8 mouse cellular contexts compared by ENCODE assay signal in the genomic region with DNA sequence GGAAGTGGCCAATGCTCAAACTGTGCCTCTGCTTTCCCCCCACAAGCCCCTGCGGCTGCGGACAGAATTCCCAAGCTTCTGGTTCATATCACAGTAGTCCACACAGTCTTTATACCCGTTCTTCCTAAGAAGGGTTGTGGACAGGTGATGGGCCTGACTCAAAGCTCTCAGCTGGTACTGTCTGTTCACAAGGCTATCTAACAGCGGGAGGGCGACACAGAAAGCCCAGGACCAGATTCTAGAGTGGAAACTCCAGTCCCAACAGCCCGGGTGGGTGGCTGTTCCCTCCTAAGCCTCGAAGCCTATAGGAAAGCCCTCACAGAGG. TPM values are rescaled to one million over a fixed set of nuclear protein-coding genes. Genes with fewer than 3 reads are reported as not detected.
DNase-seq lines count a peak whose midpoint lies in the region; ATAC-seq and TF ChIP-seq lines count a peak whose summit lies in the region.

No protein-coding gene starts in this region.

- no peak for DNase-seq in heart, postnatal 0 days (ENCODE audit: low spot score)
- no peak for DNase-seq in heart, adult 11 months
- no peak for DNase-seq in hindbrain, embryonic 11.5 days (ENCODE audit: low spot score)
- no peak for DNase-seq in embryo, embryonic 11 days
- DNase-seq in left cerebral cortex, postnatal 14 days (ENCODE audit: low spot score in 2 of 2), result no peak
- no peak for DNase-seq in gastrocnemius, postnatal 36 days

- no peak for TF ChIP-seq EP300 in heart, postnatal 0 days (IDR thresholded peaks at IDR 0.05; ENCODE audit: low read depth)

- no peak for ATAC-seq in heart, postnatal 0 days (ENCODE audit: insufficient read depth, low read depth)
- peak; percentile 15 for ATAC-seq in hindbrain, embryonic 11.5 days (ENCODE audit: low FRiP score)
- ATAC-seq in midbrain, embryonic 12.5 days (ENCODE audit: low FRiP score, low read depth), result peak; percentile 42; the same call in 1 of the 2 replicates

- peaks cover 35% of the 10 kb centered on the region for H3K4me1 ChIP-seq in heart, postnatal 0 days (ENCODE audit: control insufficient read depth, insufficient read depth)
- H3K4me1 ChIP-seq in bone marrow, adult 2 months (ENCODE audit: control insufficient read depth, insufficient read depth, low read length), result peaks cover 4% of the 10 kb centered on the region; the same call in 1 of the 2 replicates
- H3K4me1 ChIP-seq in hindbrain, embryonic 11.5 days (replicated peaks; ENCODE audit: control insufficient read depth, insufficient read depth, low read length), result peaks cover 6% of the 10 kb centered on the region
- H3K4me1 ChIP-seq in midbrain, embryonic 12.5 days, result peaks cover 34% of the 10 kb centered on the region

- H3K27ac ChIP-seq in heart, postnatal 0 days (ENCODE audit: low read depth), result peak overlapping the region; percentile 85
- H3K27ac ChIP-seq in bone marrow, adult 2 months (ENCODE audit: control insufficient read depth, insufficient read depth, low read depth, low read length, poor library complexity), result peak overlapping the region; percentile 90
- H3K27ac ChIP-seq in hindbrain, embryonic 11.5 days (ENCODE audit: low read depth, low read length), result peak overlapping the region; percentile 77
- peak overlapping the region; percentile 77 for H3K27ac ChIP-seq in midbrain, embryonic 12.5 days (replicated peaks)

- TF ChIP-seq POLR2A in bone marrow, adult 2 months (IDR thresholded peaks at IDR 0.05; ENCODE audit: borderline replicate concordance, control insufficient read depth, low read depth, low read length), result no peak

- H3K4me3 ChIP-seq in heart, postnatal 0 days (ENCODE audit: low read depth, low read length), result peak overlapping the region; percentile 25
- H3K4me3 ChIP-seq in bone marrow, adult 2 months (replicated peaks; ENCODE audit: control insufficient read depth, low read depth, low read length), result peak overlapping the region; percentile 74
- no peak overlapping the region for H3K4me3 ChIP-seq in hindbrain, embryonic 11.5 days (ENCODE audit: low read depth, low read length)
- peak overlapping the region; percentile 34 for H3K4me3 ChIP-seq in midbrain, embryonic 12.5 days

- no peaks in the 10 kb centered on the region for H3K27me3 ChIP-seq in heart, postnatal 0 days (ENCODE audit: control insufficient read depth, insufficient read depth, low read length)
- 0 out of 2 replicates have a peak, but pooled peaks cover 3% of the 10 kb centered on the region for H3K27me3 ChIP-seq in hindbrain, embryonic 11.5 days (ENCODE audit: control insufficient read depth, insufficient read depth, low read length)
- H3K27me3 ChIP-seq in midbrain, embryonic 12.5 days, result peaks cover 12% of the 10 kb centered on the region; the same call in 1 of the 2 replicates

- no peak for TF ChIP-seq CTCF in heart, postnatal 0 days (IDR thresholded peaks at IDR 0.05; ENCODE audit: low read depth)
- no peak for TF ChIP-seq CTCF in bone marrow, adult 2 months (IDR thresholded peaks at IDR 0.05; ENCODE audit: control insufficient read depth, insufficient read depth, low read length)

- WGBS in heart, postnatal 0 days, result 22% methylated on average over 7 of the region's 7 CpGs
- 35% methylated on average over 7 of the region's 7 CpGs for WGBS in bone marrow, adult 2 months
- WGBS in hindbrain, embryonic 11.5 days, result 25% methylated on average over 7 of the region's 7 CpGs
- 25% methylated on average over 7 of the region's 7 CpGs for WGBS in midbrain, embryonic 12.5 days

- peak overlapping the region; percentile 58 for H3K4me2 ChIP-seq in heart, postnatal 0 days (ENCODE audit: low read depth, low read length)
- H3K4me2 ChIP-seq in hindbrain, embryonic 11.5 days (replicated peaks; ENCODE audit: low read depth, low read length), result peak overlapping the region; percentile 51
- H3K4me2 ChIP-seq in midbrain, embryonic 12.5 days (replicated peaks), result peak overlapping the region; percentile 72

- H3K9ac ChIP-seq in heart, postnatal 0 days (replicated peaks; ENCODE audit: low read depth, low read length), result peak overlapping the region; percentile 13; the same call in 1 of the 2 replicates
- H3K9ac ChIP-seq in hindbrain, embryonic 11.5 days (ENCODE audit: low read depth, low read length), result peak overlapping the region; percentile 51; the same call in 1 of the 2 replicates
- H3K9ac ChIP-seq in midbrain, embryonic 12.5 days (replicated peaks), result 0 out of 2 replicates have a peak overlapping the region, but pooled peaks have one; percentile 49

- H3K9me3 ChIP-seq in heart, postnatal 0 days (replicated peaks; ENCODE audit: control insufficient read depth, low read length), result no peaks in the 10 kb centered on the region
- H3K9me3 ChIP-seq in hindbrain, embryonic 11.5 days (ENCODE audit: control insufficient read depth, low read length), result no peaks in the 10 kb centered on the region
- no peaks in the 10 kb centered on the region for H3K9me3 ChIP-seq in midbrain, embryonic 12.5 days

- no peaks in the 10 kb centered on the region for H3K36me3 ChIP-seq in heart, postnatal 0 days (replicated peaks; ENCODE audit: control insufficient read depth, insufficient read depth, low read length)
- H3K36me3 ChIP-seq in hindbrain, embryonic 11.5 days (ENCODE audit: control insufficient read depth, insufficient read depth, low read length), result no peaks in the 10 kb centered on the region
- H3K36me3 ChIP-seq in midbrain, embryonic 12.5 days, result no peaks in the 10 kb centered on the region

- intact Hi-C loops in left cerebral cortex, postnatal 14 days (cut with DNase I), result no loop called here
- intact Hi-C loops in gastrocnemius, postnatal 36 days (cut with DNase I), result no loop called here

RNA-seq across cellular contexts. Expression of gene Ddit4, which starts 31.2 kb away (rescaled TPM):
- total RNA-seq in heart, postnatal 0 days (2014; rRNA removed; ENCODE audit: low replicate concordance), result 30.3 and 35.6 TPM in 2 replicates
- polyA plus RNA-seq in heart, postnatal 0 days (2015; fragmentation: Nextera tagmentation; extraction: Ambion mirVana), result 17.0 and 17.4 TPM in 2 replicates
- 19.2 and 34.2 TPM in 2 replicates for polyA plus RNA-seq in bone marrow, adult 2 months (2011; ENCODE audit: insufficient read depth, insufficient read length, low replicate concordance, missing spikeins)
- polyA plus RNA-seq in hindbrain, embryonic 11.5 days (2014; fragmentation: Nextera tagmentation; extraction: Ambion mirVana), result 4.6 and 5.5 TPM in 2 replicates
- 47.6 and 51.6 TPM in 2 replicates for polyA plus RNA-seq in midbrain, embryonic 12.5 days (2016; fragmentation: Nextera tagmentation; extraction: Ambion mirVana)
- 10 to 100 TPM; 52.5 to 76.3 TPM for total RNA-seq in left cerebral cortex, postnatal 14 days (2021)
- 10 to 100 TPM; 18.2 to 39.3 TPM for total RNA-seq in gastrocnemius, postnatal 36 days (2021)

RNA-seq across cellular contexts. Expression of gene Dnajb12, which starts 41.1 kb away (rescaled TPM):
- 48.5 and 50.0 TPM in 2 replicates for total RNA-seq in heart, postnatal 0 days (2014; rRNA removed; ENCODE audit: low replicate concordance)
- polyA plus RNA-seq in heart, postnatal 0 days (2015; fragmentation: Nextera tagmentation; extraction: Ambion mirVana), result 18.4 and 18.5 TPM in 2 replicates
- 15.4 and 20.5 TPM in 2 replicates for polyA plus RNA-seq in bone marrow, adult 2 months (2011; ENCODE audit: insufficient read depth, insufficient read length, low replicate concordance, missing spikeins)
- 22.0 and 22.6 TPM in 2 replicates for polyA plus RNA-seq in hindbrain, embryonic 11.5 days (2014; fragmentation: Nextera tagmentation; extraction: Ambion mirVana)
- polyA plus RNA-seq in midbrain, embryonic 12.5 days (2016; fragmentation: Nextera tagmentation; extraction: Ambion mirVana), result 22.5 and 22.7 TPM in 2 replicates
- 10 to 100 TPM; 46.3 to 50.6 TPM for total RNA-seq in left cerebral cortex, postnatal 14 days (2021)
- total RNA-seq in gastrocnemius, postnatal 36 days (2021), result 10 to 100 TPM; 54.7 to 61.2 TPM
